28 mouse cellular contexts compared by ENCODE assay signal in genomic region chr2:119482307-119482706, GRCm38 (mm10). TPM values are rescaled to one million over a fixed set of nuclear protein-coding genes. Genes with fewer than 3 reads are reported as not detected.
DNase-seq lines count a peak whose midpoint lies in the region; ATAC-seq lines count a peak whose summit lies in the region.
"Had no signal": no experiment of that assay in that cellular context is flagged by ENCODE, and none has a peak within 500 bp of the region (broad histone marks: within the 10 kb centered on the region; RNA-seq: fewer than 3 reads in every experiment).

No protein-coding gene starts in this region.

- no peak for ATAC-seq in kidney, embryonic 14.5 days (ENCODE audit: low FRiP score, low TSS enrichment)
- ATAC-seq: forebrain, embryonic 16.5 days; hindbrain, postnatal 0 days; liver, embryonic 12.5 days; liver, postnatal 0 days; midbrain, embryonic 16.5 days had no signal

- H3K4me1 ChIP-seq in kidney, embryonic 14.5 days (ENCODE audit: control insufficient read depth, insufficient read depth, low read length) = no peaks in the 10 kb centered on the region
- H3K4me1 ChIP-seq: embryonic facial prominence, embryonic 12.5 days; neural tube, embryonic 12.5 days had no signal

- no peak overlapping the region for H3K9ac ChIP-seq in kidney, embryonic 14.5 days (ENCODE audit: low read depth, low read length)
- H3K9ac ChIP-seq: embryonic facial prominence, embryonic 12.5 days; heart, embryonic 15.5 days; liver, embryonic 12.5 days; liver, postnatal 0 days; neural tube, embryonic 12.5 days had no signal

- H3K4me3 ChIP-seq in kidney, embryonic 14.5 days (ENCODE audit: low read length) = no peak overlapping the region
- H3K4me3 ChIP-seq: embryonic facial prominence, embryonic 12.5 days; heart, embryonic 15.5 days; liver, embryonic 12.5 days; myocyte; neural tube, embryonic 12.5 days had no signal

- DNase-seq in kidney, adult 11 months = peak; percentile 75
- peak; percentile 86 for DNase-seq in kidney, adult 9 months
- DNase-seq in kidney, postnatal 14 days = peak; percentile 59
- DNase-seq in frontal cortex, postnatal 14 days (ENCODE audit: low spot score in 2 of 2) = no peak
- DNase-seq in gastrocnemius, adult 8-10 months (ENCODE audit: low spot score in 2 of 2) = no peak
- DNase-seq in heart, adult 8-10 months (ENCODE audit: low spot score) = no peak
- no peak for DNase-seq in right cerebral cortex, postnatal 4 days
- DNase-seq: adrenal gland, postnatal 10 days; cerebellum, adult 11-12 months; cerebellum, adult 9-11 months; embryo, embryonic 11 days; gastrocnemius, postnatal 10 days; left cerebral cortex, postnatal 4 days; liver, postnatal 0 days; lung, postnatal 36 days; thymus, adult 2 months; thymus, postnatal 36 days had no signal

- no peaks in the 10 kb centered on the region for H3K27me3 ChIP-seq in kidney, embryonic 14.5 days (ENCODE audit: control insufficient read depth, insufficient read depth, low read length)
- H3K27me3 ChIP-seq: CH12.LX; embryonic facial prominence, embryonic 12.5 days; heart, embryonic 15.5 days; liver, embryonic 12.5 days; neural tube, embryonic 12.5 days had no signal

- H3K36me3 ChIP-seq in kidney, embryonic 14.5 days (ENCODE audit: control insufficient read depth, insufficient read depth, low read length) = peaks cover 3% of the 10 kb centered on the region; the same call in 1 of the 2 replicates
- H3K36me3 ChIP-seq: embryonic facial prominence, embryonic 12.5 days; heart, embryonic 15.5 days; neural tube, embryonic 12.5 days had no signal

- no peaks in the 10 kb centered on the region for H3K9me3 ChIP-seq in kidney, embryonic 14.5 days (ENCODE audit: control insufficient read depth, low read length)
- H3K9me3 ChIP-seq: embryonic facial prominence, embryonic 12.5 days; heart, embryonic 15.5 days; liver, embryonic 12.5 days; neural tube, embryonic 12.5 days had no signal

- no peak overlapping the region for H3K4me2 ChIP-seq in kidney, embryonic 14.5 days (replicated peaks; ENCODE audit: low read depth, low read length)
- H3K4me2 ChIP-seq: embryonic facial prominence, embryonic 12.5 days; heart, embryonic 15.5 days; liver, embryonic 12.5 days; midbrain, embryonic 11.5 days; neural tube, embryonic 12.5 days had no signal

- no peak overlapping the region for H3K27ac ChIP-seq in kidney, embryonic 14.5 days (ENCODE audit: low read depth, low read length)
- H3K27ac ChIP-seq: embryonic facial prominence, embryonic 12.5 days; heart, embryonic 15.5 days; hindbrain, postnatal 0 days; liver, embryonic 12.5 days; neural tube, embryonic 12.5 days had no signal

- WGBS in kidney, embryonic 14.5 days = 81% methylated on average over 1 of the region's 1 CpGs

RNA-seq across cellular contexts. Expression of gene Ino80, which starts 4.8 kb away (rescaled TPM):
- polyA plus RNA-seq in kidney, embryonic 14.5 days (2014; fragmentation: Nextera tagmentation; extraction: Ambion mirVana) = 6.2 and 8.4 TPM in 2 replicates
- total RNA-seq in gastrocnemius, adult 8-10 months (2022) = 10 to 100 TPM; 11.8 to 15.7 (median 12.6) TPM
- total RNA-seq in heart, adult 8-10 months (2022) = 10 to 100 TPM; 11.5 to 12.9 (median 12.0) TPM

Comparison
In these comparisons a context has a peak if more than half of its experiments do, and no peak if none do; other contexts are left out.
1. DNase-seq: peak in kidney, adult 11 months (single experiment), kidney, adult 9 months (single experiment) and kidney, postnatal 14 days (single experiment); none in frontal cortex, postnatal 14 days (0 of 2), gastrocnemius, adult 8-10 months (0 of 2), heart, adult 8-10 months (single experiment) and right cerebral cortex, postnatal 4 days (single experiment).